Mouse (Mus musculus) lung, postnatal 10 days (tissue): ENCODE results near the gene Gm1979.
"Not testable (repeated sequence)": the region's sequence is repeated elsewhere in the genome, so short reads cannot be mapped to it uniquely, and the experiment has no call there.

ENCODE experiments used
- DNase-seq: peaks from one replicate; pipeline ENCODE4 v3.0.0; 2021

Gm1979 gene

GRCm38 (mm10) chr5:26004698-26005097 lies at the start of gene Gm1979:
Gm1979 (minus strand) TSS chr5:26004798.
- not testable (repeated sequence) for DNase-seq

GRCm38 (mm10) chr5:26039458-26039857 lies 34.9 kb upstream of the Gm1979 start, which contains the start of gene Speer4a:
Speer4a (minus strand) TSS chr5:26039558.
- DNase-seq, result not testable (repeated sequence)

GRCm38 (mm10) chr5:26022816-26023215 lies 18.2 kb upstream of the Gm1979 start, which contains the start of gene Gm5862:
Gm5862 (minus strand) TSS chr5:26022916.
- not testable (repeated sequence) for DNase-seq

- DNase-seq, result not testable (repeated sequence)
Observed at GRCm38 (mm10) chr5:26007697-26008096, 3.1 kb upstream of the Gm1979 start.

- peak; percentile 1 for DNase-seq
Observed at GRCm38 (mm10) chr5:26006937-26007695, 2.5 kb upstream of the Gm1979 start.

GRCm38 (mm10) chr5:25988550-25988949 lies 16.0 kb downstream of the Gm1979 start, which contains the start of gene Gm21698:
Gm21698 (minus strand) TSS chr5:25988650.
- DNase-seq, result not testable (repeated sequence)

GRCm38 (mm10) chr5:25972563-25972962 lies 32.0 kb downstream of the Gm1979 start, which contains the start of gene Gm21680:
Gm21680 (minus strand) TSS chr5:25972663.
- DNase-seq, result not testable (repeated sequence)

- not testable (repeated sequence) for DNase-seq
Observed at GRCm38 (mm10) chr5:25957050-25957449, 47.5 kb downstream of the Gm1979 start.

GRCm38 (mm10) chr5:25956611-25957010 lies 48.0 kb downstream of the Gm1979 start:
- not testable (repeated sequence) for DNase-seq

GRCm38 (mm10) chr5:25954317-25954716 lies 50.3 kb downstream of the Gm1979 start, which contains the start of gene Gm21671:
Gm21671 (minus strand) TSS chr5:25954417.
- not testable (repeated sequence) for DNase-seq
